Mouse (Mus musculus) E14TG2a.4 (cell line): ENCODE data around the gene Shc1.

Experiments
- H3K27me3 ChIP-seq: 2 replicates; pipeline ENCODE4 v1.6.1; 2014; ENCODE audit warnings: low read length, control low read depth; ENCODE audit not compliant: insufficient read depth
- H3K36me3 ChIP-seq: 2 replicates; pipeline ENCODE4 v1.6.1; 2014; ENCODE audit warnings: low read length, control low read depth; ENCODE audit not compliant: insufficient read depth
- H3K4me1 ChIP-seq: replicated peaks from 2 replicates; pipeline ENCODE4 v1.6.1; 2014; ENCODE audit warnings: low read depth, low read length, control low read depth
- H3K4me3 ChIP-seq: replicated peaks from 2 replicates; pipeline ENCODE4 v1.5.1; 2014; ENCODE audit warnings: mild to moderate bottlenecking, low read length
- H3K9me3 ChIP-seq: 2 replicates; pipeline ENCODE4 v1.6.1; 2014; ENCODE audit warnings: low read length, control low read depth
- CTCF ChIP-seq: conservative IDR thresholded peaks from 2 replicates; pipeline ENCODE4 v1.5.1; 2014; ENCODE audit warnings: low read length
- NANOG ChIP-seq: IDR thresholded peaks from 2 replicates; pipeline ENCODE4 v1.6.1; 2014; ENCODE audit warnings: borderline replicate concordance, low read length, mixed read lengths
- POU5F1 ChIP-seq: IDR thresholded peaks from 2 replicates; pipeline ENCODE4 v1.6.1; 2014; ENCODE audit warnings: low read length, borderline replicate concordance

Shc1 gene

GRCm38 (mm10) chr3:89388134-89388881 lies 29.9 kb upstream of the Shc1 start:
- Histone ChIP-seq H3K27me3 (peaks cover 44% of the 10 kb centered on the region), H3K36me3 (no peaks in the 10 kb centered on the region), H3K4me1 (peaks cover 89% of the 10 kb centered on the region), H3K9me3 (no peaks in the 10 kb centered on the region), H3K4me3 (peak overlapping the region; percentile 46)
- TF ChIP-seq NANOG: no peak
- TF ChIP-seq CTCF: no peak
- no peak for TF ChIP-seq POU5F1

GRCm38 (mm10) chr3:89388901-89389740 lies 29.1 kb upstream of the Shc1 start:
- H3K4me1 ChIP-seq: peaks cover 85% of the 10 kb centered on the region
- H3K27me3 ChIP-seq: peaks cover 44% of the 10 kb centered on the region
- no peaks in the 10 kb centered on the region for H3K36me3 ChIP-seq
- H3K4me3 ChIP-seq: no peak overlapping the region
- H3K9me3 ChIP-seq: no peaks in the 10 kb centered on the region
- TF ChIP-seq CTCF: no peak
- no peak for TF ChIP-seq NANOG
- TF ChIP-seq POU5F1: no peak

- Histone ChIP-seq H3K4me1 (peaks cover 84% of the 10 kb centered on the region), H3K27me3 (peaks cover 46% of the 10 kb centered on the region), H3K36me3 (no peaks in the 10 kb centered on the region), H3K4me3 (no peak overlapping the region; the same call in 1 of the 2 replicates), H3K9me3 (no peaks in the 10 kb centered on the region)
- TF ChIP-seq CTCF (no peak), NANOG (no peak), POU5F1 (no peak)
These were observed 28.1 kb upstream of the Shc1 start for GRCm38 (mm10) chr3:89390111-89390515.

- Histone ChIP-seq H3K27me3 (peaks cover 46% of the 10 kb centered on the region), H3K4me1 (peaks cover 84% of the 10 kb centered on the region), H3K9me3 (no peaks in the 10 kb centered on the region), H3K36me3 (no peaks in the 10 kb centered on the region), H3K4me3 (peak overlapping the region; percentile 78)
- TF ChIP-seq CTCF (no peak), NANOG (no peak), POU5F1 (no peak)
These were observed 27.3 kb upstream of the Shc1 start for GRCm38 (mm10) chr3:89390699-89391662.

GRCm38 (mm10) chr3:89391663-89392511 lies 26.4 kb upstream of the Shc1 start:
- Histone ChIP-seq H3K36me3 (no peaks in the 10 kb centered on the region), H3K4me3 (peak overlapping the region; percentile 78), H3K9me3 (no peaks in the 10 kb centered on the region), H3K27me3 (peaks cover 43% of the 10 kb centered on the region), H3K4me1 (peaks cover 83% of the 10 kb centered on the region)
- TF ChIP-seq NANOG (no peak), POU5F1 (no peak)

GRCm38 (mm10) chr3:89392871-89393311 lies 25.4 kb upstream of the Shc1 start:
- TF ChIP-seq CTCF: no peak
- TF ChIP-seq NANOG: no peak
- TF ChIP-seq POU5F1: no peak
- H3K36me3 ChIP-seq: no peaks in the 10 kb centered on the region
- H3K4me3 ChIP-seq: peak overlapping the region; percentile 78
- H3K4me1 ChIP-seq: peaks cover 75% of the 10 kb centered on the region
- H3K27me3 ChIP-seq: peaks cover 48% of the 10 kb centered on the region
- H3K9me3 ChIP-seq: no peaks in the 10 kb centered on the region

GRCm38 (mm10) chr3:89393605-89394004 lies 24.6 kb upstream of the Shc1 start:
- TF ChIP-seq NANOG (no peak), POU5F1 (no peak), CTCF (no peak)

More at GRCm38 (mm10) chr3:89393605-89394004, 24.6 kb upstream of the Shc1 start:
- no peaks in the 10 kb centered on the region for H3K9me3 ChIP-seq
- peaks cover 48% of the 10 kb centered on the region for H3K27me3 ChIP-seq
- H3K36me3 ChIP-seq: no peaks in the 10 kb centered on the region
- H3K4me1 ChIP-seq: peaks cover 68% of the 10 kb centered on the region
- peak overlapping the region; percentile 84 for H3K4me3 ChIP-seq
